Mouse (Mus musculus) right cerebral cortex, adult 18-20 months (tissue): ENCODE measurements around the gene Cabp1.
"Not testable (repeated sequence)": the region's sequence is repeated elsewhere in the genome, so short reads cannot be mapped to it uniquely, and the experiment has no call there.

ENCODE experiments used
- DNase-seq: peaks from one replicate; pipeline ENCODE4 v3.0.0; 2022; ENCODE audit warnings: mixed read lengths

Cabp1 gene

GRCm38 (mm10) chr5:115149675-115150459 is 44.3 kb downstream of the Cabp1 start:
- DNase-seq, result no peak

- not testable (repeated sequence) for DNase-seq
Observed at GRCm38 (mm10) chr5:115148872-115149271, 45.3 kb downstream of the Cabp1 start.

DNA sequence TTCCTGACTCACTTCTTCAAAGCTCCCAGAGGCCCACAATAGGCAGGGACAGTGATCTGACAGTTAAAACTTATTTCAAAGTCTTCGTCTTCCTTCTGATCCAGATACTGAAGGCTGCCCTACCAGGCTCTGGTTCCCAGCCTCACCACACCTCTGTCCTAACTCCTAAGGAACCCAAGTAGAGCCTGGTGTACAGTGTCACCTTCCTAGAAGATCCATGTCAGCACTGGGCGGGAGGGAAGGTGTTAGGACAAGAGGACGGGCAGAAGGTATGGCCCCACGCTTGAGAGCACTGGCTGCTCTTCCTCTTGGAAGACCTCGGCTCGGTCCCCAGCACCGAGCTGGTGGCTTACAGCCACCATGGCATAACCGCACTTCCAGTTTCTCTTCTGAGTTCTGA is 45.8 kb downstream of the Cabp1 start:
- DNase-seq, result no peak

DNA sequence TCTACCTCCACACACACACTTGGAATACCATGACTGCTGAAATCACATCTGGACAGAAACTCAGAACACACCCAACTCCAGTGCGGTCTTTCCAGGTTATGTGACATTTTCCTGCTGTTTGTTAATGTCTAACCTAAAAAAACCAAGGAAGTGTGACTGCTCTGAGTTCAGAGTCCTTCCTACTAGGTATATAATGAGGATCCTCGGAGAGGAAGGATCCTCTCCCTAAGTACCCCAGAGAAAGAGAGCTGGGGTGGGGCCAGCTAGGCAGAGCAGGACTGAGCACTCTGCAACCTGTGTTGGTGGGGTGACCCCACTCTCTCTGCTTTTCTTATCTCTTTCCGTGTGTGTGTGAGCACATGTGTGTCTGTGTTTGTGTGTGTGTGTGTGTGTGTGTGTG is 46.8 kb downstream of the Cabp1 start:
- no peak for DNase-seq

GRCm38 (mm10) chr5:115146747-115147130 is 47.4 kb downstream of the Cabp1 start:
- DNase-seq, result no peak

DNA sequence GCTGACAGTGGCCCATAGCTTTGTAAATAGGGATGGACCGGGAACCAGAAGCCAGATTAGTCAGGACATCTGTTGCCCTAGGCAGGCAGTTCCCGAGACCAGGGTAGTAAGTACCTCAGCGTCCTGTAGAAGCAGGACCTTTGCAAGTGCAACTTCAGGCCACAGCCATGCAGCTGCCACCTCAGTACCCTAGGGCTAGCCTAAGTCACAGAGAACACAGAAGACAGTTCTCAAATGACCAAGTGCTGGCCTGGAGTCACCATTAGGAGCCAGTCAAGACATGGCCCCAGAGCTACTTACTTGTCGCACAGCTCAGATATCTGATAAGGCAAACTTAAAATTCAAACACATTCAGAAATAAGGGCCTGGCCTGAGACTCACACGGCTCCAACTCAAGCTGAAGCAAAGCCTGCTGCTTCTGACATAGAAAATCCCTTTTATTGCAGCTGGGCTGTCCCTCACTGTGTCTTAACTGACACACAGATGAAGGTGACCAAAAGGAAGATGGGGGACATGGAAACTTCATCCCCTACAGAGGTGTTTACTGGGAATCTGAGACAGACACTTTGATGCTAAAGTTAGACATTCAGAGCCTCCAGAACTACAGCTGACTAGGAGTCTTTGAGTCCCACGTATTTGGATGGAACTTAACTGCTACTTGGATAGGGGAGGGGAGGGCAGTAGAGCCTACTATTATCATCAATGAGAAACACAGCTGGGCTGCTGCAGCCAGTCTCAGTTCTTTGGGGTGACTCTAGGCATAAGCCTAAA is 48.0 kb downstream of the Cabp1 start:
- no peak for DNase-seq

GRCm38 (mm10) chr5:115145253-115145968 is 48.8 kb downstream of the Cabp1 start:
- DNase-seq, result no peak

- DNase-seq, result no peak
Observed at GRCm38 (mm10) chr5:115144471-115144870, 49.7 kb downstream of the Cabp1 start.

- no peak for DNase-seq
Observed at GRCm38 (mm10) chr5:115143552-115143951, 50.6 kb downstream of the Cabp1 start.

DNA sequence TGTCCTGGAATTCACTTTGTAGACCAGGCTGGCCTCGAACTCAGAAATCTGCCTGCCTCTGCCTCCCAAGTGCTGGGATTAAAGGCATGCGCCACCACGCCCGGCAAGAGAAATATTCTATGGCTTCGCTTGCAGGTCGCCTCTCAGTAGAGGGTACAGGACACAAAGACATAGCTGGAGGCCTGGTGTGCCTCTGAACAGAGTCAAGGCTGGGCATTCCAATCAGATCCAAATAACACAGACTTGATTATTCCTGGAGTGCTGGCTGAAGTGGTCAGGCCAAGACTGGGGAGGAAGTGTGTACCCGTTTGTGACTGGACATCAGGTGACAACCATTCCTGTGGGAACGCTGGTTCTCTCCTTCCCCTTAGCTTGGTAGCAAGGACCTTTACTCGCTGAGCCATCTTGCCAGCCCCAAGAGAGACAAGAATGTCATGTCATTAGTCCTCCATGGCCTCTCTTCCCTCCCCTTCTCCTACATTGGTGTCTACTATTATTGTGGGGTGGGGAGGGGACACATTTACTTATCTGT is 51.9 kb downstream of the Cabp1 start:
- no peak for DNase-seq

DNA sequence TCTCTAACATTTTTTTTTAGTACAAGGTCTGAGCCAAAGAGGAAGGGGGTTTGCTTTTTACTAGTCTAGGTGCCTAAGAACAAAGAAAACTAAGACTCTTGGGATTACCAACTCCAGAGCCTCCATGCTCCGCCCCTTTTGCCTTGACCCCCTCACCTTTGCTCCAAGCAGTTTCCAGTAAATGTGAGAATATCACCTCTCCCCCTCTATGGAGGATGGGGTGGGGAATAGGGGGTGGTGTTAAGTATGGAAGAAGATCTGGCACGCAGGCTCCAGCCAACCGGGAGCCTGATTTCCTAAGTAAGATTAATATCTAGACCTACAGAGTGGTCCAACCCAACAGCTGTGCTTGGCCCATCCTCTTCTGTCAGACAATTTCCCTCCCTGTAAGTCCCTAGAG is 53.5 kb downstream of the Cabp1 start:
- DNase-seq, result no peak

DNA sequence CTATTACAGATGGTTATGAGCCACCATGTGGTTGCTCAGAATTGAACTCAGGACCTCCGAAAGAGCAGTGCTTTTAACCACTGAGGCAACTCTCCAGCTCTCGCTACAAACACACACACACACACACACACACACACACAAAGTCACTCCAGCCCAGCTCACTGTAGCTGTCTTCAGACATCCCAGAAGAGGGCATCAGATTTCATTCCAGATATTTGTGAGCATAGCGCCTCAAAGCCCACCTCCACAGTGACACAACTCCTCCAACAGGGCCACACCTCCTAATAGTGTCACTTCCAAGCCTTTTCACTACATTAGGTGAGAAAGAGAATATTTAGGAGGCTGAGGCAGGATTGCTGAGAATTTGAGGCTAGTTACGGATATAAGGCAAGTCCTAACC is 55.1 kb downstream of the Cabp1 start:
- DNase-seq, result no peak

- peak; percentile 90 for DNase-seq
Observed at GRCm38 (mm10) chr5:115134234-115135165, 59.7 kb downstream of the Cabp1 start, which contains the start of gene Unc119b. Gene Unc119b (minus strand): TSS chr5:115134975.

- no peak for DNase-seq
Observed at GRCm38 (mm10) chr5:115133358-115134066, 60.7 kb downstream of the Cabp1 start.

DNA sequence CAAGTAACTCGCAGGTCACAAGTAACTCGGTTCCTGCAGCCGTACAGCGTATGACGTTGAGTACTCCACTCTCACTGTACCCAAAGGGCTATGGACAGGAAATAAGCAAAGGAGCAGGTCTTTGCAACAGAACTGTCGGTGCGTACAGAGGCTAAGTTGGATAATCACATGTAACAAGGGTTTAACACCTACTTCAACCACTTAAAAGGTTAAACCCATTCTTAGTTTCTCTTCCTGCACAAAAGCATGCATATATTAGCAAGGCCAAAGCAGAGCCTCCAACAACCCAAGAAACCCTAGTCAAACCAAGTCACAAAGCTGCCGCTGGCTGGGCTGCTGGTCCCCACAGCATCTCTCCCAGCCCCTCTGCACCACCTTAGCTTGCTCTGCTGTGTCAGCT is 61.7 kb downstream of the Cabp1 start:
- no peak for DNase-seq

GRCm38 (mm10) chr5:115129328-115129727 is 64.9 kb downstream of the Cabp1 start:
- DNase-seq, result no peak

DNA sequence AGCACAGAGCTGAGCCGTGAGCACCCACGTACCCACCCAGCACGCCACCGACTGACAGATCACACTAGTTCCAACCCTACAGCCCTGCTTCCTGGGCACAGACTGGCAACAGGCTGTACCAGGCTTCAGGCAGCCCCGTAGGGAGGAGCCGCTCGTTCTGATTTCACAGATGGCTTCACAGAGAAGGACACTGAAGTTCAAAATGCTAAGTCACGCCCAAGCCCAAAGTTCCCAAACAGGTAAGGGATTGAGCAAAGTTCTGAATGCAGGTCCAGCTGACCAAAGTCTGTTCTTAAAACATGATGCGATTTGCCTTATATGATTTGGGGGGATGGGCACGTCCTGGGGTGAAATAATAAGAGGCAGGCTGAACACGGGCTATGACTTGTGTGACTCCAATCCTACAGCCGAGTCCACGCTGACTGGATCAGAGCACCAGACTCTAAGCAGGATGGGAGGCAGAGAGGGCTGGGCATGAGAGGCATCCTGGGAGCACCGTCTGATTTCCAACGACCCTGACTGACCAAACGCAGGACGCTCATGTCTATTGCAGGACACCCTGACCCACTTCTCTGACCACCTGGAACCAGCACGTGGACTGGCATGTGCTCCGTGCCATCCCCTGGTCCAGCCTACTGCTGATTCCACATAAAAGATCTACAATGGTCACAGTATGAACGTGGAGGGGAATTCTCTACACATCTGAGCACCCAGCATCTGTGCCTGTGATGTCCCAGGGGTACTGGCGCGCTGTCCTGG is 66.6 kb downstream of the Cabp1 start:
- DNase-seq, result no peak

DNA sequence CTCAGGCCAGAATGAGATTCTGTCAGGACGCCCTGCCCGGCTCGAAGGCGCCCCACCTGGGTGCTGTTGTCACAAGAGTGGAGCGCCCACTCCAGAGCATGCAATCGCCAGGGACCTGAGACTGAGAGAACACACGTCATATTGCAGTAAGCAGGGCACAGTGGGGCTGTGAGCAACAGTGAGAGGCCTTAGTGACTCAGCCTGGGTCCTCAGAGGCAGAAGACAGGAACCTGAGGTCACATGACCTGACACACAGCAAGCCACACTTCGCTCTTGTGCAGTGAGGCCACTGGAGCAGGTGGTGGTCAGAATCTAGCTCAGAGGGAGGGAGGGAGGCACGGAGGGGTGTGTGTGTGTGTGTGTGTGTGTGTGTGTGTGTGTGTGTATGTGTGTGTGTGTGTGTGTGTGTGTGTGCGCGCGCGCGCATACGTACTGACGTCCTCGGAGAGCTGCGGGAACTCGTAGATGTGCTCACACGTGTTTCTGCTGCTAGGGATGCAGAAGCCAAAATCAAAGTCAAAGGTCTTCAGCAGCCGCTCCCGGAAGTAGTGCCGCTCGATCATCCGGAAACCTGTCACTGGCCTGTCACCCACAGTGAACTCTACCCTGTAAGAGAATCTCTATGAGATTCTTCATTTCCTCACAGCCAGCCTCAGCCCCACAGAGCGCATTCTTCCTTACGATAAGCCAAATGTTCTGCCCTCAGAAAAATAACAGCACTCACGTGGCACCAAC is 67.4 kb downstream of the Cabp1 start:
- DNase-seq, result no peak

DNA sequence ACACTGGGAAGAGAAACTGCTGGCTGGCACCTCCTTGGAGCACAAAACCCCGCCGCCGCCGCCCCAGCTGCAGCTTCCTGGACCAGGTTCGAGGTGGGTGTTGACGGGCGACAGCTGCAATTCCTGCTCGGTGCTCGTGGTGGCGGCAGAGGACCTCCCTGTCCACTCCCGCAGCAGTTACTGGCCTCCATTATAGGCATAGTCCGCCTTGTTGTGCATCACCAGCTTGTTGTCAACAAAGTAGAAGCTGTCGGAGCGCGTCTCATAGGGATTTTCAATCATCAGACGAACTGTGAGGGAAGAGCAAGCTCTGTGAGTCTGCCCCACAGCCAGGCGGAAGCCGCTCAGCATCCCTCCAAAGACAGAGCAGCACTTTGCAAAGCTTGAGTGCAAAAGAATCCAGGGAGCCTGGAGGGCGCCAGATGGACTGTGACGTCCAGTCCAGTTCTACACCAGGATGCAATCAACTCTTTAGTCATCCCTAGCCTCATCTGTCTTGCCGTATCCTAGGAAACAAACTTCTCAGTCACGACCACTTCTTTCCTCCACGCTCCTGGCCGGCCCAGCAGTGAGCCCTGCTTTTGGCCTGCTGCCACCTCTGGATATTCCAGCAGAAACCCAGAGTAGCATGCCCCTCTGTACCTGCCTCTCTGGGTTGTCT is 68.8 kb downstream of the Cabp1 start:
- DNase-seq, result peak; percentile 92
